Mouse (Mus musculus) granulocyte monocyte progenitor cell, adult 5-6 weeks (primary cell): ENCODE measurements around the gene Gm21992. TPM values are rescaled to one million over a fixed set of nuclear protein-coding genes. Genes with fewer than 3 reads are reported as not detected.
"Not testable (repeated sequence)": the region's sequence is repeated elsewhere in the genome, so short reads cannot be mapped to it uniquely, and the experiment has no call there.

ENCODE experiments used
- ATAC-seq: replicated peaks from 2 replicates; pipeline ENCODE4 v1.8.0; 2016; ENCODE audit warnings: mild to moderate bottlenecking, moderate TSS enrichment, inconsistent platforms; ENCODE audit not compliant: poor library complexity, severe bottlenecking
- total RNA-seq, 2 experiments: library from RNA; stranded (forward) in 1 of 2; stranded (reverse) in 1 of 2; fragments of 200-712, 200-1000 nt in 1 of 2; fragments of >200 nt in 1 of 2; fragmentation: Nextera tagmentation in 1 of 2; gene quantifications; 2 replicates each; pipeline ENCODE4 v1.2.3; 2014 to 2017

Gm21992 gene
- total RNA-seq, 2 experiments from 2014 or later, result 16.3 to 30.8 TPM

- no peak for ATAC-seq
These were observed 5.9 kb upstream of the Gm21992 start for GRCm38 (mm10) chr19:4817182-4817835.

GRCm38 (mm10) chr19:4813015-4813414 lies 1.6 kb upstream of the Gm21992 start:
- no peak for ATAC-seq

- ATAC-seq, result not testable (repeated sequence)
These were observed 1.0 kb upstream of the Gm21992 start for GRCm38 (mm10) chr19:4812334-4812949.

GRCm38 (mm10) chr19:4811909-4812242 lies 464 bp upstream of the Gm21992 start:
- no peak for ATAC-seq

GRCm38 (mm10) chr19:4810746-4811062 lies 708 bp downstream of the Gm21992 start:
- ATAC-seq, result no peak

- no peak for ATAC-seq
These were observed 1.1 kb downstream of the Gm21992 start for GRCm38 (mm10) chr19:4810309-4810708.

- ATAC-seq, result 0 out of 2 replicates have a peak, but pooled peaks have one; percentile 12
These were observed 8.1 kb downstream of the Gm21992 start for GRCm38 (mm10) chr19:4803283-4803682.

- ATAC-seq, result no peak
These were observed 8.7 kb downstream of the Gm21992 start for GRCm38 (mm10) chr19:4802691-4803091.

GRCm38 (mm10) chr19:4799083-4799482 lies 12.3 kb downstream of the Gm21992 start:
- no peak for ATAC-seq

GRCm38 (mm10) chr19:4797846-4798245 lies 13.6 kb downstream of the Gm21992 start:
- ATAC-seq, result no peak

- ATAC-seq, result no peak
These were observed 15.5 kb downstream of the Gm21992 start for GRCm38 (mm10) chr19:4795929-4796328.

GRCm38 (mm10) chr19:4793831-4794422 lies 17.5 kb downstream of the Gm21992 start, which contains the start of gene Rbm4:
TSS of gene Rbm4 (minus strand) at chr19:4793901.
- peak; percentile 96 for ATAC-seq

GRCm38 (mm10) chr19:4793281-4793830 lies 18.1 kb downstream of the Gm21992 start:
- peak; percentile 10; the same call in 1 of the 2 replicates for ATAC-seq

GRCm38 (mm10) chr19:4786313-4786712 lies 25.1 kb downstream of the Gm21992 start:
- no peak for ATAC-seq

- no peak for ATAC-seq
These were observed 26.2 kb downstream of the Gm21992 start for GRCm38 (mm10) chr19:4785206-4785605.

- ATAC-seq, result no peak
These were observed 28.5 kb downstream of the Gm21992 start for GRCm38 (mm10) chr19:4782891-4783290.

GRCm38 (mm10) chr19:4772785-4773184 lies 38.6 kb downstream of the Gm21992 start:
- ATAC-seq, result no peak

GRCm38 (mm10) chr19:4767507-4768148 lies 43.8 kb downstream of the Gm21992 start:
- ATAC-seq, result no peak

- no peak for ATAC-seq
These were observed 48.5 kb downstream of the Gm21992 start for GRCm38 (mm10) chr19:4762876-4763275.

GRCm38 (mm10) chr19:4760544-4760943 lies 50.9 kb downstream of the Gm21992 start:
- not testable (repeated sequence) for ATAC-seq

GRCm38 (mm10) chr19:4756921-4757320 lies 54.5 kb downstream of the Gm21992 start:
- ATAC-seq, result no peak
